Mouse (Mus musculus) kidney, postnatal 4 days (tissue): ENCODE measurements around the gene Usp24.

Source experiments
- DNase-seq, 2 experiments: peaks; one replicate each; pipeline ENCODE4 v3.0.0; 2021; ENCODE audit warnings: mixed read lengths in 2 of 2

Usp24 gene

DNA sequence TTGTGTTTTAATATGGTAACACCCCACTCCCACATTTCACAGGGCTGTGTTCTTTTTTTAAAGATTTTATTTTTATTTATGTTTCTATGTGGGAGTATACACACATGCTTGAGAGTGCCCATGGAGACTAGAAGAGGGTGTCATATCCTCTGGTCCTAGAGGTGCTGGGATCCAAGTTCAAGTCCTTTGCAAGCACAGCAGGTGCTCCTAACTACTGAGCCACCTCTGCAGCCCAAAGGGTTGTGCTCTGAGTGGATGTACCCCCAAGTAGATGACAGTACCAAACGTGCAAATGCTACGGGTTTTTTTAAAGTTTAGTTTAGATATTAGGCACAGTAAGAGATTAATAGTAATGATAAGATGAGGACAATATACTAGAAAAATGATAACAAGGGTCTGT is 119.4 kb downstream of the Usp24 start:
- no peak for DNase-seq

DNA sequence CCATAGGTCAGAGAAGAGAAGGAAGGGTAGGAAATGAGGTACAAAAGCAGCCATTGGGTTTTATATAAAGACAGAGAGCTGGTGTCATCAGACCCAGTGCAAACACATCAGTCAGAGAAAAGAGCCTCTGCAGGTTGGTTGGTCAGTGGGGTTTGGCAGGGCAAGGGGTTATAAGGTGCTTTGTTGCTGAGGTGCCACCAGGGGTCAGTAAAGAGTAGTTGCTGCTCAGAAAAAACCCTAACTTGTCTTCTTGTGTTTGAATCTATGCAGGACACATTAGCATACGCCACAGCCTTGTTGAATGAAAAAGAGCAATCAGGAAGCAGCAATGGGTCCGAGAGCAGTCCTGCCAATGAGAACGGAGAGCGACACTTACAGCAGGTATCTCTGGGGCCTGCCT is 120.5 kb downstream of the Usp24 start:
- DNase-seq: peak in 1 of 2 experiments; percentile 28

DNA sequence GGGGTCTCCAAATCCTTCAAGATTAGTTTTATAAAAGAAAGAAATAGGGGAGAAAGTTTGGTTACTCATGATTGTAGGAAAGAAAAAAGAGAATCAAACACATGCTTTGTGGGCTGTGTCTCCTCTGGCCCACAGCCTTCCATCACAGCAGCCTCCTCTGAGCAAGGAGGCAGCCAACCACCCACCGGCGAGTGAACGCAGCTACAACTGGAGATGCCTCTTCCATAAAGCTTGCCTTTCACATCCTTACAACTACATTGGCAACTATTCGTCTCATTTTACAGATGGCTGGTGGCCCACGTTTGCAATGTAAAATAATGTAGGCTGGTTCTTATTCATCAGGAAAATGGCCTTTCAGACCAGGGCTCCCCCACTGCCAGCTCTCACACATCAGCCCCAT is 121.2 kb downstream of the Usp24 start:
- no peak for DNase-seq

DNA sequence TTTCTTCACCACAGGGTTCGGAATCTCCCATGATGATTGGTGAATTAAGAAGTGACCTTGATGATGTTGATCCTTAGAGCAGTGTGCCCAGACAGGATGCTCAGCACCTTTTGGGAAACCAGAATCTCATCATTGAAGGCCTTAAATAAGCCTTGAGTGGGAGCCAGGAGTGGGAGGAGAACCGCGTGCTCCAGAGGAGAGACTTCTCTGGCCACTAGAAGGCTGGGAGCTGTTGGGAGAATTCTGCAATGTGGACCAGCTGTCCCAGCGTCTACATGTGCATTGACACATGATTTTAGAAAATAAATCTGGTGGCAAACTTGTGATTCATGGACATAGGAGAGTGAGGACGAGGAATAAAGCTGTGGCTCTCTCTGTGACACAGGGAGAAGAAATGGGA is 122.8 kb downstream of the Usp24 start:
- DNase-seq: no peak

DNA sequence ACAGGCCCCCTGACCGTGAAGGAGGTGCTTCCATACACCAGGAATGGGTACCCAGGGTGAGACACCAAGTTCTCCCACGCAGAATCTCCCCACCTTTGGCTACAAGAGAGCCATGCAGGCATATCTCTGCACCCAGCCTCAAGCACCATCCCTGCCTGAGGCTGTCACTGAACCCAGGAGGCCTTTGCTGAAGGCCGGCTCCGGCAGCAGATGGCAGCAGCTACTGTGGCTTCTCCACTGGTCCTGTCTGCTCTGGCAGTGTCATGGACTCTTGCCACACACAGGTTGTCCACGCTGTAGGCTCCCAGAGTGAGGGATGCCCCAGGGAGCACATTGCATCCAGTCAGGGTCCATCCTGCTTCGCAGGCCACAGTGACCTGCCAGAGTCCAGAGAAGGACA is 127.2 kb downstream of the Usp24 start:
- no peak for DNase-seq

DNA sequence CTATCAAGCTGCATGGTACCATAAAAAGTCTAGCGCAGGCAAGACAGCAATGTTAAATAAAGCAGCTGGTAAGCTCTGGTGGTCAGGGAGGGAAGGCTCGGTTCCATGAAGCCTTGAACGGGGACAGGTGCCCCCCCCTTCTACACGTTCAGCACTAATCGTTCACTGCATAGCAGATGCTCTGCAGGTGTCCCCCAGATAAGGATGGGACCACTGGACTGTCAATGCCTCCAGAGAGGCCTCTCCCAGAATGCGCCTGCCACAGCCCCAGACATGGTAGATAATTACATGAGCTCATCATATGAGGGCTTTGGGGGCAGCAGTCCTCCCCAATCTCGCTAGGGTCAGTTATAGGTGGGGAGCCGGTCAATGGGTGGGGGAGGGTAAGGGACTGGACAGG is 133.3 kb downstream of the Usp24 start:
- DNase-seq: no peak

DNA sequence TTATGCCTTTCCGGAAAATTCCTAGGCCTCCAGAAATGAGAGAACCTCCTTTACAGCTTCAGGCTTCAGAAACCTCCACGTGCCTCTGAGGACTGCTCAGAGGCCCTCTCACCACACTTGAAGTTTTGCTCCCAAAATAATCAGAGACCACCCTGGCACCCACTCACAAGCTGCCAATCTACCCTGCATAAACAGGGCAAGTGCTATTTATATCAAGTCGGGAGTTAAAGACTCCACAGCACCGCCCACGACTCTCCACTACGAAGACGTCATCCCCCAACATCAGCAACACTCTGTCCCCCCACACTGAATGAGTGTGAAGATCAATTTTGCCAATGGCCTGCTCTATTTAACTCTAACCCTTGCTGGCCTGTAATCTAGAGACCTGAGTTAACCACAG is 136.4 kb downstream of the Usp24 start:
- no peak for DNase-seq

DNA sequence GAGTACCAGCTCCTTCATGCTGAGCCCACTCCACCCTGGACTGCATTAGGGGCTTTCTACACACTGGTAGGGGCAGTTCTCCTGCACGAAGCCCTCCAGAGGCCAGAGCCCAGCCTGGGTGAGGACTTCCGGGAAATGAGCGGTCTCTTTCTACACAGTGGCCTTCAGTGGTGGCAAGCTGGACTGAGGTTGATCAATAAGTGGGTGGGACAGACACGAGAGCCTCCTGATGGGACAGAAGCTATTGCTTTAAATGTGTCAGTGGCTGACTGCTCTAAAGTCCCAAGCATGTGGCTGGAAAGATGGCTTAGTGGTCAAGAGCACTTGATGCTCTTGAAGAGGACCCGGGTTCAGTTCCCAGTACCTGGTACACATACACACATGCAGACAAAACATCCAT is 137.1 kb downstream of the Usp24 start:
- DNase-seq: no peak

DNA sequence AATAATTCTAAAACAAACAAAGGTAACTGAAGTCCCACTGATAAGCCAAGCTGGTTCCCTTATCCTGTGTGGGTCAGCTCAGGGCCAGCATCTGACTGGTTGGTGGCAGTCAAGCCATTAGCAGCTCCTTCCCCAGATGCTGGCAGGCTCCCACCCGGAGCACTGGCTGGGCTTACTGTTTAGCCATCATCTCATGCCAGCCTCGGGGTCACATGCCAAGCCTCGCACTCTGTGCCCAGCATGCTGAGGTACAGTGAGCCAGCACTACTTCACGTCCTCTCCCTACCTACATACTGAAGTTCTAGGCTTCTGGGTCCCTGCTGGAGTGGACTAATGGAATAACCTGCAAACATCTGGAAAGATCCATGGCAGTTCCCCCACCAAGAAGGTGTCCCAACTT is 137.5 kb downstream of the Usp24 start:
- no peak for DNase-seq

DNA sequence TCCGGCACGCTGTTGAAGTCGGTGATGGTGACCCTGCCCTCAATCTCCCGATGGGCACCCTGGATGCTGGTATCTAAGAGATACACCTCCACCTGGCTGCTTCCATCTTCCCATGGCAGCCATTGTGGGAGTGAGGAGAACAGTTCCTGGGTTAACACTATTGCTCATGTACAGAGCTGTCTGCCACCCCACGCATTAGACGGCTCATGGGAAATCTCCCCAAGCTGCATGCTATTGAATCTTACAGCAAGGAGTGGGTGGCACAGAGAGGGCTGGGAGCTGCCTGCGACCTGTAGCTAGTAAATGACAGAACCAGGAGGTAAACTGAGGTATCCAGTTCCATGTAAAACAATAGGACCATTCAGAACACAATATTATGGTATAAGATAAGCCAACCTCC is 138.5 kb downstream of the Usp24 start:
- no peak for DNase-seq

DNA sequence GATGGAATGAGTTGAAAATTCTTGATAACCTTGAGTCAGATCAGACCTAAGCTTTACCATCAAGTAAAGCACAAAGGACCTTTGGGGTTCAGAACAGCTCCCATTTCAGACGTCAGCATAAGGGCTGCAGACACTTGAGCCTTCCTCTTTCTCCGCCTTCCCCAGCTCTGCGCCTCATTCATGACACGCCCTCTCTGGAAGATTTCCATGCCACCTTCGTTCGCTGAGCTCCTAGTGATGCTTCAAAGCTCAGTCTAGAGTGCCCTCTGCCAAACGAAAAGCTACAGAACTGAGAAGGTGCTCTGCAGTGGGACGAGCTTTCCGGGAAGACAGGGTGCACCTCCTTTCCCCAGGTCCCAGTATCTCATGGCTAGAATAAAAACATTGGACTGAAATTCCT is 146.0 kb downstream of the Usp24 start:
- DNase-seq: no peak

DNA sequence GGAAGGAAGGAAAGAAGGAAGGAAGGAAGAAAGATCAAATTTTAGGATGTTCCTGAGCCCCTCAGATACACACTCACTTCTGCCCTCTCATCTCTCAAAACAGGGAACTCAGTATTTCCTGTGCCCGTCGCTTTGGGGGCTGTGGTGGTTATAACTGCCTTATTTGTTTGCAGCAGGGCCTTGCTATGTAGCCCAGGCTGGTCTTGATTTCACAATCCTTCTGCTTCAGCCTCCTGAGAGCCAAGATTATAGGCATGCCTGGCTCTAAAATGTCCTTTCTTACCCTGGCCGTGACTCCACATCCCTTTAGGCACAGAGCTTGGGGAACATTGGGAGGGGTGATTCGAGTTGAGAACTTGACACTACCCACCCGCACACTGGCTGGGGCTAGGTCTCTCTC is 146.5 kb downstream of the Usp24 start:
- no peak for DNase-seq

DNA sequence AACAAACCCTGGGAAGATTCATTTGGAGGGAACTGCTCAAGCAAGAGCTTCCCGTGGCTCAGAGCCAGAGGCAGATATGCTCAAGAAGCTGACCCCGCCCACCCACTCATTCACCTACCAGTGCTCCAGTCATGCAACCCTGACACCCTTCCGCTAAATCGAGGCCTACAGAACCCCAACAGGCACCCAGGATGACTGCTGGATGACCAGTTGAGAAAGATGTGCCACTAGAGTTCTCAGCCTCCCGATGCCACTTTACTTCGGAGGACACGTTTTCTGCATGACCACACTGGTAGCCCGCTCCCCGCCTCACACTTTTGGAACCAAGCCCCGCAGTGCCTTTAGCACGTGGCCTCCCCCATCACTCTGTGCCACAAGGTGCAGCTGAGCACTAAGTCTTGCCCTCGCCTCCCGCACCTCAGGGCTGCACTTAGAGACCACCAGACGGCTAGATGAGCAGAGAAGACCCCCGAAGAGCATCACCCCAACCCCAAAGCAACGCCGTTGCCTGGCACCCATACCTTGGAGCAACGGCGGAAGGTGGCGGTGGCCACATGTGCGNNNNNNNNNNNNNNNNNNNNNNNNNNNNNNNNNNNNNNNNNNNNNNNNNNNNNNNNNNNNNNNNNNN is 147.3 kb downstream of the Usp24 start:
- peak; percentile 41 to 66 for DNase-seq

DNA sequence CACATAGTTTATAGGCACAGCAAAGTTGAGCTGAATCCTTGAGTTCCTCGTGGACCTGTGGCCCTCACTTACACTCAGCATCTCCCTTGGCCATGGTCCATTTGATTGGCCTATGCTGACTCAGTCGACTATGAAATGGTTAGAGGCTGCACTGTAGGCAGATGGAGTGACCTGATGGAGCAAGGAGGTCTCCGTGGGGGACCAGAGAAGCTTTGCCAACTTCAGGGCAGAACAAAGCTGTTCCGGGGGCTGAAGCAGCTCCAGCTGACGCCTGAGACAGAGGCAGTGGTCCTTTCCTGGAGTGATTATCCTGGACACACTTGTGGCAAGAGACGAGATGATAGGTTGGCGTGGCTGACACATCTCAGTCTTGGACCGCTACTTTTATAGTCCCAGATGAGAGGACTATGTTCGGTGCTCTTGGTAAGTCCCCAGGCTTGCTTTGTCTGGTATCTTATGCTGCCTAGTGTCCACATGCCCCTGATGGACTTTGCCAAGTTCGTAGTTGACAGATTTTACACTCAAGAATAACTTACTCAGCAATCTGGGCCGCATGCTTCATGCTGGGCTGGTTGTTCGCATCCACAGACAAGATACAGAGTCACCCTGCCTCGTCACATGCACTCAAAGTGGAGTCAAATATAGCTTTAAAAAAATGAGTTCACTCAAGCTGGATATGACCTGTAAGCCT is 151.6 kb downstream of the Usp24 start:
- DNase-seq: no peak

DNA sequence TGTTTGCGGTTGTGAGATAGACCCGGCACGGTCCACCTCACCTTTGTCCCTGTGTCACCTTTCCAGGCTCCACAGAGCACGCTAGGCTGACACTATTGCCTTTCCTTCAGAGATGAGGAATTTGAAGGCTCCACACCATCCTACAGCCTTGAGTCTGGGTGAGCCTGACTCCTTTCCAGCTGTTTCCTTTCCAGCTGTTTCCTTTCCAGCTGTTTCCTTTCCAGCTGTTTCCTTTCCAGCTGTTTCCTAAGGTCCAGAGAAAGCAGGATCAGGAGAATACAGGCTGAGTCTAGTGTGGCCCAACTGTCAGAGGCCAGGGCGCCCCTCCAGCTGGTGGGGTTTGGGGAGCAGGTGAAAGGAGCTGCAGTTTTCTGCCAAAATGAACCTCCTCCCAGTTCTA is 154.9 kb downstream of the Usp24 start:
- peak; percentile 26 to 46 for DNase-seq

DNA sequence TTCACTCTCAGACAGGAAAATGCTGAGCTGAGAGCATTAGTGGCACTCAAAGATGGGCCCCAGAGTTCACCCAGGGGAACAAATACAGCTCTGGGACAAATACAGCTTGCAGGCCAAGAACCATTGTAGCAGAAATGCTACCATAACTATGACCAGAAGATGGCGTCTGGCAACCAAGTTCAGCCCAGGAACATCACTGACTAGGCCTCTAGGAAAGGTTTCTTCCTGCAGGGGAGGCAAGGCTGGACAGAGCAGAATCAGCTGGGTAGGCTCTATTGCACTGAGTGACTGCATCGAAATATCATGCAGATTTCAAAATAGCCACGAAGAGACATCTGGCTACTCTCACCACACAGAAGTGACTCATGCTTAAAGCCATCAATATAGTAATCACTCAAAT is 156.3 kb downstream of the Usp24 start:
- DNase-seq: peak; percentile 61 to 71

DNA sequence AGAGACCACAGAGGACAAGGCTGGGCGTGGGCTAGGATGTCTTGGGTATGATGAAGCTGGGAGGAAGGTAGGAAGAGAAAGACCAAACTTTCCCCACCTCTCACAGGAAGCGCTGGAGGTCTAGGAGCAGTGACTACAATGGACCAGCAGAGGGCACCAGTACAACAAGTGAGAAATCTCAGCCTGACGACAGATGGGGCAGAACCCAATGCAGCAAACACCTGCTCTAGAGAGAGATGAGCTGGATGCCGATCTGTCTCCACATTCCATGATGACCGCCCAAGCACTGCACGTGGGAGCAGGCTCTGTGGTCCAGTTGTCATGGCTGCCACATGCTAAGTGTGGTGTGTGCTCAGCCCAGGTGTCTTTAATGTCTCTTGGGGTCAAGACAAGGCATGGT is 158.2 kb downstream of the Usp24 start:
- DNase-seq: peak; percentile 68 to 74

DNA sequence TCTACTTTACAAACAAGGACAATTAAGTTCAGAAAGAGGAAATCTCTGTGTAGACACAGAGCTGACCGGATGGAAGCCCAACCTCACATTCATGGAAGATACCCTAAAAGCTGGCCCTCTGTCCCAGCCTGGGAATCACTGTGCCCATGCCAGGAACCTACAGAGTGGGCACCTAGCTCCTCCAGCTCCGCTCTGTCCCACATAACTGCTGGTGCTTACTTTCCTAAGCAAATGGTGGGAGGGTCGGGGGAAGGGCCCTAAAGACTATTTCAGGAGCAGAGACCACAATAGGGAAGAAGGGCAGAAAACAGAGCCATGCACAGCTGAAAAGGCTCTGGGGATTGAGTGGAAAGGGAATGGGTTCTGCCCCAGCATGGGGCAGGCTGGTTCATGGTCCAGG is 164.5 kb downstream of the Usp24 start:
- DNase-seq: no peak

DNA sequence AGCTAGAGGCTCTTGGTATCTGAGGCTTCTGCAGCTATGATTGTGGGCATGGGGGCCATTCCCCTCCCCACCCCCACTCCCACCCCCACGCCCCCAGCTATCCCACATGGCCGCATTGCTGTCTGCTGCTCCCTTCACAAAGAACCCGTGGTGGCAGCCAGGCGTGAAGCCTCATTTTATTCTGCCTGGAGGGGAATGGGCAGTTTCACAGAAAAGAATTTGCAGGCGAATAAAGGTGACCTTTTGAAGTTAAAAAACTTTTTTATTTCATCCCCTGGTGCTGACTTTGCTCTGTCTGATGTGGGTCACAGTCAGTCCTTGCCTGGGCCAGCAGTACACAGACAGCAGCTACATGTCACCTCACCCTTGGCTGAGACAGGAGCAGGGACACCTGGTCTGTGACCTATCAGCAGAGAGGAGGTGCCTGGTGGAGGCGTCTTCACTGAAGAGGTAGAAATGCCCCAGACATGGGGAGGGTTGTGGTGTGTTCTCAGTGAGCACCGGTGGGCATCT is 167.3 kb downstream of the Usp24 start:
- DNase-seq: no peak

DNA sequence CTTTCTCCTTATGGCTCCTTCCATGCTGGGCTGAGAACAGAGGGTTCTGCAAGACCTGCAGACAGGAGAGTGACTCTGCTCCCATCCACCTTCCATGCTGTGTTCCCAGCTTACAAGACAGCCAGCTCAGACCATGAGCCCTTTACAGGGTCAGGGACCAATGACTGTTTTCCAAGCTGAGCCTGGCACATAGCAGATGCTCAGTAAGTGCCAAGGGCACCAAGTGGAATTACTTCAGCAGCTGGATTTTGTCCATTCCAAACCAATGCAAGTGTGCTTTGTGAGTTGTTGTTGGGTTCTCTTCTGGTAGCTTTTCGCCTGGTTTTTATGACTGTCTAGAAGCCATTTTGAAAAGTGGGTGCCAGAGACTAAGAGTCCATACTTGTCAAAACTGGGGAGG is 167.8 kb downstream of the Usp24 start:
- DNase-seq: no peak

DNA sequence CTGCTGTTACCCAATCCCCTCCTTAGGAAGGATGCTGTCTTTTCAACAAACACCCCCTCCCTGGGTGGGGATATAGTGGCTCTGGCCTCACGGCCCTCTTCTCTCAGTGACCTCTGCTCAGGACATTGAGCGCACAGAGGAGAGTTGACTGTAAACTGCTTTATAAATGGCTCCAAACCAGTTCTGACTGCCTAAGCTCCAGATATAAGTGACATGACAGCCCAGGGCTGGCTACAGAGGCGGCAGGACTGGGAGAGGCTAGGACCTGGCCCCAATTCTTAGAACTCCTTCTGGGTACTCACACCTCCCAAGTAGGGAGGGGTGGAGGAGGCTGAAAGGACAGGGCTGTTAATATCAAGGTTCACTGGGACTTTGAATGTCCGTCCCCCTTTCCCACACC is 174.6 kb downstream of the Usp24 start:
- peak in 1 of 2 experiments; percentile 40 for DNase-seq
